Mouse (Mus musculus) ES-E14 (cell line): Measurements from ENCODE around the gene Ccdc148. TPM values are rescaled to one million over a fixed set of nuclear protein-coding genes. Genes with fewer than 3 reads are reported as not detected.

ENCODE experiments used
- DNase-seq: peaks from one replicate; pipeline ENCODE4 v3.0.0-alpha.2; 2013; ENCODE audit warnings: low read depth, low spot score
- H3K27ac ChIP-seq: 2 replicates; pipeline ENCODE4 v1.5.1; 2012; ENCODE audit warnings: low read depth, mild to moderate bottlenecking, low read length, moderate library complexity, mixed read lengths; ENCODE audit not compliant: poor library complexity, insufficient read depth, severe bottlenecking
- H3K36me3 ChIP-seq: 2 replicates; pipeline ENCODE4 v1.6.1; 2012; ENCODE audit warnings: mild to moderate bottlenecking, low read length, moderate library complexity, mixed read lengths; ENCODE audit not compliant: control insufficient read depth, poor library complexity, insufficient read depth, severe bottlenecking
- H3K4me1 ChIP-seq, 2 experiments: fragments of 150-350 bp in 1 of 2; sonication (generic) in 1 of 2; 2 replicates each; pipeline ENCODE4 v1.6.1; 2012; ENCODE audit warnings: low read length in 2 of 2, mild to moderate bottlenecking in 1 of 2, mixed read lengths in 1 of 2; ENCODE audit not compliant: control insufficient read depth in 2 of 2, insufficient read depth in 2 of 2, poor library complexity in 1 of 2
- H3K4me3 ChIP-seq, 2 experiments: fragments of 150-350 bp in 1 of 2; sonication (generic) in 1 of 2; 2 replicates each; pipeline ENCODE4 v1.5.1; 2012; ENCODE audit warnings: low read length in 2 of 2, low read depth in 1 of 2, mild to moderate bottlenecking in 1 of 2, mixed read lengths in 1 of 2; ENCODE audit not compliant: insufficient read depth in 1 of 2, poor library complexity in 1 of 2, severe bottlenecking in 1 of 2
- H3K9ac ChIP-seq: 2 replicates; pipeline ENCODE4 v1.6.1; 2012; ENCODE audit warnings: low read depth, mild to moderate bottlenecking, low read length, mixed read lengths; ENCODE audit not compliant: poor library complexity, insufficient read depth, severe bottlenecking
- H3K9me3 ChIP-seq: fragments of 150-350 bp; sonication (generic); 2 replicates; pipeline ENCODE4 v1.6.1; 2012; ENCODE audit warnings: low read depth, mild to moderate bottlenecking, low read length; ENCODE audit not compliant: control insufficient read depth, insufficient read depth
- CHD2 ChIP-seq: IDR thresholded peaks from 2 replicates; pipeline ENCODE4 v1.6.1; 2014; ENCODE audit warnings: mild to moderate bottlenecking, low read depth, low read length, inconsistent platforms
- HCFC1 ChIP-seq: IDR thresholded peaks from 2 replicates; pipeline ENCODE4 v1.6.1; 2012; ENCODE audit warnings: low read length, inconsistent platforms, borderline replicate concordance; ENCODE audit not compliant: insufficient read depth
- MAFK ChIP-seq: IDR thresholded peaks from 2 replicates; pipeline ENCODE4 v1.6.1; 2014; ENCODE audit warnings: mild to moderate bottlenecking, low read depth, low read length, inconsistent platforms; ENCODE audit not compliant: insufficient read depth
- ZC3H11A ChIP-seq: IDR thresholded peaks from 2 replicates; pipeline ENCODE4 v1.6.1; 2012; ENCODE audit warnings: low read depth, mild to moderate bottlenecking, inconsistent platforms, low read length, borderline replicate concordance
- ZNF384 ChIP-seq: IDR thresholded peaks from 2 replicates; pipeline ENCODE4 v1.6.1; 2012; ENCODE audit warnings: low read depth, low read length, inconsistent platforms
- in situ Hi-C, 2 experiments: fragments of 600-800 bp; cut with MboI; formaldehyde crosslinking; loops; one replicate each; pipeline ENCODE4 v1.15.1; 2025; ENCODE audit warnings: low sequenced_read_pairs in 2 of 2, inconsistent platforms in 1 of 2; ENCODE audit not compliant: unreplicated experiment in 2 of 2
- total RNA-seq: library from RNA; depleted of rRNA; stranded (reverse); fragments of 300-350 nt; gene quantifications from 2 replicates; pipeline ENCODE4 v1.2.3, GENCODE M21; 2012

Ccdc148 gene
- total RNA-seq, 1 experiment, result 0.27 TPM

DNA sequence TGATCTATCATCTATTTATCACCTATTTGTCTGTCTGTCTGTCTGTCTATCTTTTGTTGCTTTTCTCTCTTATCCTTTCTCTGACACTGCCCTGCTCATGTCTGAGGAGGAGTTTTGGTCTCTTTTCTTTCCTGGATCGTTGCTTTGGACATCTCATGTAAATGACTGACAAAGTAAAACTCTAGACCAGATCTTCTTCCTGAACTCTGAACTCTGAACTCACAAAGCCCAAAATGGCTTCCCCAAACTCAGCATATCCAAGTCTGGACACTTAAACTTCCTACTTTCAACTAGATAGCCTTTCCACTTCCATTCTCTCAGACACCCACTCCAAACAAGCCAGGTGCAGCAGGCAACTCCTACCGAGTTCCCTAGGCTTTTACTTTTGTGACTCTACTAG, 163.3 kb downstream of the Ccdc148 start:
- in situ Hi-C loops, result no loop called here
- Histone ChIP-seq H3K27ac (no peak overlapping the region), H3K4me1 (no peaks in the 10 kb centered on the region), H3K4me3 (no peak overlapping the region), H3K9me3 (no peaks in the 10 kb centered on the region), H3K9ac (no peak overlapping the region), H3K36me3 (no peaks in the 10 kb centered on the region)
- DNase-seq, result no peak
- no peak for TF ChIP-seq ZNF384
- TF ChIP-seq HCFC1, result no peak
- TF ChIP-seq ZC3H11A, result no peak
- TF ChIP-seq CHD2, result no peak
- no peak for TF ChIP-seq MAFK

DNA sequence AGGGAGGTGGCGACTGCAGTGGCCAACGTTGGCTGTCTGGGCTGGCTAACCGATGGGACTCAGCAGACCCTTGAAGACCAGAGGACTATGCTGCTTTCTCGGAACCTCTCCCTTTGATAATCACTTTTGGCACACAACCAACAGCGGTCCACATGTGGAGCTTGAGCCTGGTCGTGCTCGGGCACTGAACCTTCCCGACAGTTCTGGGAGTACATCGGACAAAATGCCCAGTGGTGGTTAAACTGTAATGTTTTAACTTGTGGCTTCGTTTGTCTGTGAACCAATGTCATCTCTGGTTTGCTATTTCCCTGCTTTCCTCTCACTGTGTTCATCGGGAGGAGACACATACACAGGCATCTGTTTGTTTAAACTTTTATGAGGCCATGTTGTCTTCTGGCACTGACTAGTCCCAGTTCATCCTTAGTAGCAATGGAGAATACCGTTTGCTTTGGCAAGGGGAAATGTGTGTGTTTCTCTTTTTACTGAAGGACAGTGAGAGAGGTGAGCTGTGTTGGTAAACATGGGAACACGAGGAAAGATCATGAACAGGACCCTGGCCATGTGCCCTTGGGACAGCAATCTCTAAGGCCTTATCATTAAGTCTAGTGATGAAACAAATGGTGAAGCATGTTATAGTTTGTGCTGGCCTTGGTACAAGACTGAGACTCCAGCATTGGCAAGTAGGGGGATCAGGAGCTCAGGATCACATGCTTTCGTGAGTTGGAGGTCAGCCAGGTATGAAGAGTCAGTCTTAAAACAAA, 167.9 kb downstream of the Ccdc148 start:
- no peaks in the 10 kb centered on the region for H3K9me3 ChIP-seq

DNA sequence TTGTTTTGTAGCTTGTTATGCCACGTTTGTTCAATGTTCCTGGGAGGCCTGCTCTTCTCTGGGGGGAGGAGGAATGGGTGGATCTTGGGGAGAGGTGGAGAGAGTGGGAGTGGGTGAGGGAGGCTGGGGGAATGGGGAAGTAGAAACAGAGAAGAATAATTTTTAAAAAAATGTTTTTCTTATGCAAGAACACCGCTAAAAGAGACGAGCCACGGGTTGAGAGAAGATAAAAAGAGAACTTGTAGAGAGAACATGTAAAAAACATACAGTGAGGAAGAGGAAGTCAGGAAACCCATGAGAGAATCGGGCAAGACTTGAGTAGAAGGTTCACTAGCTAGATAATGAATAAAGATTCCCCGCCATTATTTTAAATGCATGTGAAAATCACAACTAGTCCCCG, 182.4 kb downstream of the Ccdc148 start:
- no peaks in the 10 kb centered on the region for H3K9me3 ChIP-seq
- in situ Hi-C loops, result no loop called here
- no peaks in the 10 kb centered on the region for H3K4me1 ChIP-seq
- no peak overlapping the region for H3K27ac ChIP-seq
- no peaks in the 10 kb centered on the region for H3K36me3 ChIP-seq
- H3K4me3 ChIP-seq, result no peak overlapping the region
- no peak overlapping the region for H3K9ac ChIP-seq
- TF ChIP-seq HCFC1 (no peak), CHD2 (no peak), ZNF384 (no peak), MAFK (no peak), ZC3H11A (no peak)
- no peak for DNase-seq

More for the DNA sequence above, 167.9 kb downstream of the Ccdc148 start:
- Histone ChIP-seq H3K9ac (no peak overlapping the region), H3K4me3 (no peak overlapping the region), H3K36me3 (no peaks in the 10 kb centered on the region), H3K4me1 (no peaks in the 10 kb centered on the region), H3K27ac (no peak overlapping the region; the same call in 1 of the 2 replicates)
- in situ Hi-C loops, result no loop called here
- TF ChIP-seq ZNF384 (no peak), HCFC1 (no peak), CHD2 (no peak), ZC3H11A (no peak), MAFK (no peak)
- DNase-seq, result no peak

DNA sequence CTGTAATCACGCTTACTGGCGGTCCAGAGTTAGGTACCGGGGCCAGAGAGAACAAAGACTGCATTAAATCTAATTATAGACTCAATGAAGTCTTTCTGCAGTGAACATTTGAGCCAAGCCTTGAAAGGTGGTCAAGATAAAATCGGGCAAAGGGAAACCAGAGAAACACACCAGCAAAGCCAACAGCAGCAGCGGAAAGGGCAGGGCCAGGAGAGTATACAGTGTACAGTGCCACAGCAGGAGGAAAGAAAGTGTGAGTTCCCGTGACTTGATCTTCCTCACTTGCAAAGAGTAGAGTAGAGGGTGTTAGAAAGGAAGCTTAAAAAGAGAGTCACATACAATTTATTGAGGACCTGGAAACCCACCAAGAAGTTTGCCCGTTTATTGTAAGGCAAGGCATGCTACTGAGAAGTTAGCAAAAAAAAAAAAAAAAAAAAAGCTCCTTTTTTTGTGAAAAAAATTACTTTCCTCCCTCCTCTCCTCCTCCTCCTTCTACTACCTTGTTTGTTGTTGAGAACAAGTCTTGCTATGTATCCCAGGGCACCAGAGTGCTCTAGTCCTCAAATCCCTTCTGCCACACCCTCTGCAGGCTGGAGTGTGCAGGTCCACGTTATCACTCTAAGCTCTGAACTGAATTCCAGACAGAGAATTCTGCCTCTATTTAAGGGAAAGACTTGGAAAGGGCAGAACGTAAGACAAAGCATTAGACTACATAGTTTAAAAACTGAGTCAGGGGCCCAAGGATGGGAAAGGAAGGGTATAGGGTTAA, 188.8 kb downstream of the Ccdc148 start:
- Histone ChIP-seq H3K27ac (no peak overlapping the region), H3K9me3 (no peaks in the 10 kb centered on the region), H3K9ac (no peak overlapping the region), H3K4me3 (no peak overlapping the region), H3K36me3 (no peaks in the 10 kb centered on the region), H3K4me1 (no peaks in the 10 kb centered on the region)
- DNase-seq, result no peak
- TF ChIP-seq HCFC1 (no peak), ZNF384 (no peak), CHD2 (no peak), ZC3H11A (no peak), MAFK (no peak)
- in situ Hi-C loops, result no loop called here
